Mouse (Mus musculus) lung, embryonic 15.5 days (tissue): Measurements from ENCODE around the gene Nudt22. TPM values are rescaled to one million over a fixed set of nuclear protein-coding genes. Genes with fewer than 3 reads are reported as not detected.

Source experiments
- ATAC-seq: fragments of 200-750 bp; cut with Nextera tagmentation; 2 replicates; pipeline ENCODE4 v1.8.0; 2017; ENCODE audit warnings: moderate number of reproducible peaks, borderline replicate concordance; ENCODE audit not compliant: low FRiP score, low TSS enrichment; ENCODE audit errors: extremely low read depth
- H3K27ac ChIP-seq: fragments of 300-500 bp; sonication (generic); 2 replicates; pipeline ENCODE4 v1.5.1; 2015; ENCODE audit warnings: moderate library complexity, mild to moderate bottlenecking, inconsistent platforms
- H3K27me3 ChIP-seq: fragments of 300-500 bp; sonication (generic); 2 replicates; pipeline ENCODE4 v1.6.1; 2015; ENCODE audit warnings: inconsistent platforms
- H3K36me3 ChIP-seq: fragments of 300-500 bp; sonication (generic); 2 replicates; pipeline ENCODE4 v1.6.1; 2015; ENCODE audit warnings: inconsistent platforms
- H3K4me1 ChIP-seq: fragments of 300-500 bp; sonication (generic); 2 replicates; pipeline ENCODE4 v1.6.1; 2015; ENCODE audit warnings: inconsistent platforms
- H3K4me2 ChIP-seq: fragments of 300-500 bp; sonication (generic); 2 replicates; pipeline ENCODE4 v1.6.1; 2015; ENCODE audit warnings: inconsistent platforms, mild to moderate bottlenecking, moderate library complexity
- H3K4me3 ChIP-seq: fragments of 300-500 bp; sonication (generic); 2 replicates; pipeline ENCODE4 v1.5.1; 2015; ENCODE audit warnings: mild to moderate bottlenecking, inconsistent platforms
- H3K9ac ChIP-seq: fragments of 300-500 bp; sonication (generic); 2 replicates; pipeline ENCODE4 v1.6.1; 2015; ENCODE audit warnings: inconsistent platforms
- H3K9me3 ChIP-seq: fragments of 300-500 bp; sonication (generic); 2 replicates; pipeline ENCODE4 v1.6.1; 2016; ENCODE audit warnings: inconsistent platforms
- WGBS: fragments of 180-500 bp; shearing (Covaris S2); methylation state at CpG from one replicate; pipeline ENCODE4 v1.1.7; 2015; 5-methylcytosine and 5-hydroxymethylcytosine counted together
- polyA plus RNA-seq: library from polyadenylated mRNA; unstranded; fragments of >200 nt; fragmentation: Nextera tagmentation; extraction: Ambion mirVana; gene quantifications from 2 replicates; pipeline ENCODE4 v1.2.1, GENCODE M21; 2015

The Nudt22 gene
- polyA plus RNA-seq, 1 experiment from 2014 or later, result 23.6 TPM

DNA sequence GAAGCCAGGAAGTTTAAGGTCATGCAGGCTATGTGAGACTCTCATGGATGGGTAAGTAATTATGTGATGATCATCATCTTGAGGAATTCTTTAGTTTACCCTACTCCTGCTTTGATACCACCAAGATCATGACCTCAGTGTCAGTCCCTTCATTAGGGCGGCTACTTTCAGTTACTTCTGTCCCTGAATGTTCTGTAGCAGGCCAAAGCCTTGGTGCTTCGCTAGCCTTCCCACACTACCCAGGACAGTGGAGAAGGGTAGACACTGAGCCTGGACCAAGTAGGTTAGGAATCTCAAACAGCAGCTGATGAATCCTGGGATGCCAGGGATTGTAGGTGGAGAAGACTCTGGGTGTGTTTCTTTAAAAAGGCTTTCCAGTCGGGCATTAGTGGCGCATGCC lies 14.5 kb downstream of the Nudt22 start:
- peak overlapping the region; percentile 87 for H3K9ac ChIP-seq
- no peaks in the 10 kb centered on the region for H3K27me3 ChIP-seq
- ATAC-seq, result no peak
- H3K27ac ChIP-seq, result no peak overlapping the region
- no peaks in the 10 kb centered on the region for H3K9me3 ChIP-seq
- 86% methylated on average over 4 of the region's 4 CpGs for WGBS
- peaks cover 46% of the 10 kb centered on the region for H3K36me3 ChIP-seq
- H3K4me1 ChIP-seq, result peaks cover 41% of the 10 kb centered on the region
- peak overlapping the region; percentile 78; the same call in 1 of the 2 replicates for H3K4me2 ChIP-seq
- H3K4me3 ChIP-seq, result peak overlapping the region; percentile 82; the same call in 1 of the 2 replicates

DNA sequence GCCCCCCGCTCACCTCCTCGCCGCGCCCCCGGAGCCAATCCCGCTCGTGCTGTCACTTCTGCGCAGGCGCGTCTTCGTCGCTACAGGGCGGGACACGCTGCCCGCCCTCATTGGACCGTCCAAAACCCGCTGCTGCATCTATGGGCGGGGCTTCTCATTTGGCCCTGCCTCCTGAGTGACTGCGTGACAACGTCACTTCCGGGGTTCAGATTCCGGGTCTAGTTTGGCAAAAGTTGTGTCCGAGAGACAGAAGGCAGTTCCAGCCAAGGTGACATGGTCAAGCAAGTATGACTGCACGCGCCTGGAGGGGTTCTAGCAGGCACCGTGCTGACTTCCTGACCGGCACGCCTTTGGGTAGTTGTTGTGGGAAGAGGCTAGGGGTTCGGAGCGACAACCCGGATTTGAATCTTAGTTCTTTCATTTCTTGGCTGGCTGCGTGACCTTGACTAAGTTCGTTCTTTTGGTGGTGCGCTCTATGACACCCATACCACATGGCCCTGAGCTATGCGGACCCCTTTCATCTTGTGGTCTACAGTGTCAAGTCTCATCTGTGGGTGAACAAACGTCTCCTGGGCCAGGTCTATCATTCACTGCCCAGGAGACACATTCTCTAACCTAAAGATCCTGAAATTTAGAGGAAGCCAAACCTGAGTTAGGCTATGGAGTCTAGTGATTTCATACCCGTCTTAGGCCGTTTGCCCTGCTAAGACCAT lies 15.4 kb downstream of the Nudt22 start, which contains the start of gene Fkbp2:
TSS of gene Fkbp2 (minus strand) at position 121 of the 713 bp plus-strand sequence.
- peak; percentile 91 for ATAC-seq
- no peaks in the 10 kb centered on the region for H3K9me3 ChIP-seq
- 1% methylated on average over 38 of the region's 38 CpGs for WGBS
- H3K36me3 ChIP-seq, result peaks cover 46% of the 10 kb centered on the region
- peak within 1 kb of the TSS; percentile 87 for H3K9ac ChIP-seq
- H3K4me1 ChIP-seq, result peaks cover 41% of the 10 kb centered on the region
- H3K27me3 ChIP-seq, result no peaks in the 10 kb centered on the region
- peak within 1 kb of the TSS; percentile 82 for H3K4me3 ChIP-seq
- H3K27ac ChIP-seq, result peak within 1 kb of the TSS; percentile 95
- peak within 1 kb of the TSS; percentile 78 for H3K4me2 ChIP-seq

DNA sequence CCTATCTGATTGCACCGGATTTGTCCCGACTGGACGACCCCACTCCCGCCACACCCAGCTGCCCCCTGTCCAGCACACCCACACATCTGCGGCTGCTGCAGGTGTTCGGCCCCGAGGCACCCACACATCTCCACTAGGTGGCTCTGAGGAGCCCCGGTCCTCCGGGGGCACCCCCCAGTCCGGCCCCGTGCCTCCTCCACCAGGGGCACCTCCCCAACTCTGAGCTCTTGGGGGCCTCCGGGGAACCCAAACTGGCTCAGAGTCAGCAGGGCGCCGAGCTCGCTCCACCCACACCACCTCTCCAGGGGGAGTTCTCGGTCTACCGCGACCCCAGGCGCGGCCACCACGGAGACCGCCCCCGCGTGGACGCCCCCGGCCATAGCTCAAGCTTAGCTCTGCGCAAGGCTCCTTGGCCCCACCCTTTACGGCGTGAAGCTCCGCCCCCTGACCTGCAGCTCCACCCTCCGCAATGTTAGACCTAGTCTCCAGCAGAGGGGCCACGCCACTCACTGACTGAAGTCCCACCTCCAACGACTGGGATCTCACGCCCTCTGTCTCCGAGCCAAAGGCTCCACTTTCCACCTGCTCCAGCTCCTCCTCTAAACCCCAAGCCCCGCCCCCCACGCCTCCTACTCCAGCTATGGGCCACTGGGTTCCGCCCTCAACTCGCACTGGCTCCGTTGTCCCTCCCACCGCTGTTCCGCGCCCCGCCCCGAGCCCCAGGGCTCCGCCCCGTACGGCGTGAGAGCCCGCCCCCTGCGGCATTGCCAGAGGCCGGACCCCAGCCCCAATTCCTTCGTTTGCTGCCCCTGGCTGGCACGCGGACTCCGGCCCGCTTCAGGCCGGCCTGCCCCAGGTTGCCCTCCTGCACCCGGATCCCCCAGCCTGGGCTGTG lies 16.2 kb downstream of the Nudt22 start:
- peaks cover 39% of the 10 kb centered on the region for H3K36me3 ChIP-seq
- H3K4me1 ChIP-seq, result peaks cover 41% of the 10 kb centered on the region
- peak; percentile 92 for ATAC-seq
- under 1% methylated on average over 59 of the region's 59 CpGs for WGBS
- H3K27me3 ChIP-seq, result no peaks in the 10 kb centered on the region
- H3K9ac ChIP-seq, result peak overlapping the region; percentile 87
- no peaks in the 10 kb centered on the region for H3K9me3 ChIP-seq
- peak overlapping the region; percentile 78 for H3K4me2 ChIP-seq
- peak overlapping the region; percentile 95 for H3K27ac ChIP-seq
- peak overlapping the region; percentile 82 for H3K4me3 ChIP-seq

DNA sequence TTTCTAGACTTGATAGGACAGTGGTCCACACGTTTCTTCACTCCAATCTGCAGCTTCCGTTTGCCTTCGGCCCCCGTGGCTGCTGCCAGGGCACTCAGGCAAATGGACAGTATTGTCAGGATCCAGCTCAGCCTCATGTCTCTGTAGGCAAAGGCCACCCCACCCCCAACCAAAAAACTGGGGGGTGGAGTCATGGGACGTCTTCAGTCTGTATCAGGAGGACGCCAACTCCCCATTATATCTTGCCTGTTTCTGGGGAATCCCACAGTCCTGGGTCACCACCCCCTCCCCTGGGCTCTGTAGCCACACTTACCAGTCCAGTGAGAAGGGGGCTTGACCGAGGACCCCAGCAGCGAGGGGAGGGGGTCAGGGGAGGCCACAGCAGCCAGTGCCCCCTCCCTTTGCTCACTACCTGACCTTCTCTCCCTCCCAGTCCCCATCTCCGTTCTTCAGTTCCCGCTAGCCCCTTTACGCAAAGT lies 16.9 kb downstream of the Nudt22 start:
- Histone ChIP-seq H3K27ac (peak overlapping the region; percentile 95), H3K9ac (peak overlapping the region; percentile 56), H3K4me1 (peaks cover 42% of the 10 kb centered on the region), H3K27me3 (no peaks in the 10 kb centered on the region), H3K9me3 (no peaks in the 10 kb centered on the region), H3K36me3 (peaks cover 37% of the 10 kb centered on the region), H3K4me2 (peak overlapping the region; percentile 78), H3K4me3 (peak overlapping the region; percentile 82)
- no peak for ATAC-seq
- 5% methylated on average over 11 of the region's 11 CpGs for WGBS

DNA sequence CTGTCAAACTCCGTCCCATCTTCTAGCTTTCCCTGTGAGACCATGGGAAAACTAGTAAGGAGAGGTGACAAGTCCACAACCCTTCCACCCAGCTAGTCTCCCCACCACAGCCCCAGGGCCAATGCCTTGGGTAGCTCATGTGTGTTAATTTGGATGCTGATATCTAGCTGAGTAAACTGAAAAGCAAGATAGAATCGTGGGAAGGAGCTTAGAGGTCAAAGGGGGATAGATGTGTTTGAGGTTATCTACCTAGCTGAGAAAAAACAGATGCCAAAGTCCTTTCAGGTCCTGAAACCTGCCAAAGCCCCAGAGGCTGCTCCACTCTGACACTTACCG lies 17.3 kb downstream of the Nudt22 start:
- WGBS, result 36% methylated on average over 3 of the region's 3 CpGs
- Histone ChIP-seq H3K9me3 (no peaks in the 10 kb centered on the region), H3K9ac (peak overlapping the region; percentile 56), H3K27ac (peak overlapping the region; percentile 95; the same call in 1 of the 2 replicates), H3K4me3 (peak overlapping the region; percentile 82), H3K36me3 (peaks cover 33% of the 10 kb centered on the region), H3K4me1 (peaks cover 46% of the 10 kb centered on the region), H3K4me2 (peak overlapping the region; percentile 78), H3K27me3 (no peaks in the 10 kb centered on the region)
- ATAC-seq, result no peak

DNA sequence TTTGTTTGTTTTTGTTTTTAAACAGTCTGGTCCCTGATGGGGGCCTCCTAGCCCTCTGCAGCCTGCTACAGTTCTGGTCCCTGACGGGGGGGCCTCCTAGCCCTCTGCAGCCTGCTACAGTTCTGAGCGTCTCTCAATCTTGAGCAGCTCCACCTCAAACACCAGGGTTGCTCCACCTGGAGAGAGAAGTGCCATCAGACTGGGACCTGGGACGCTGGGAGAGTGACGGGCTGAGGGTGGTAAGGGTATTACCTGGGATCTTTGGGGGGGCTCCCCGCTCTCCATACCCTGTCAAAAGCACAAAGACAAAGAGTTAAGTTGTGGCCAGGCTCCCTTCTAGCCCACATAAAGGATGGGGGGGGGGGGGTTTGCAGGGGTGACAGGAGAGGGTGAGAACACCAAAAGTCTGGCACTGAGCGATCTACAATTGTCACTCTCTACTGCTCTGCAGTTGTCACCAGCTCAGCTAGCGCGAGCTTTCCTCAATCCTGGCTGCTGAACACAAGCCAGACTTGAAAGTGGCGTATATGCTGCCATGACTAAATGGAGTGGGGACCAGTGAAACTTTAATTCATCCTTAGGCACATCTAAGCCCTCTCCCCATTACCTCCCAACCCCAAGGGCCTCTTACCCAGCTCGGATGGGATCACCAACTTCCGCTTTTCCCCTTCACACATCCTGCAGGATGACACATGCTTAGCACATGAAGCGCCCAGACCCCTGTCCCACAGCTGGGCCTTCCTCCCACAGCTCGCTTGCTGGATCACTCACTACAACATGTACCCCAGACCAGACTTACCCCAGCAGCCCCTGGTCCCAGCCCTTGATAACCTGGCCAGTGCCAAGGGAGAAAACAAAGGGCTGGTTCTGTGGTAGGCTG lies 17.9 kb downstream of the Nudt22 start:
- Histone ChIP-seq H3K36me3 (peaks cover 28% of the 10 kb centered on the region), H3K9ac (peak overlapping the region; percentile 56; the same call in 1 of the 2 replicates), H3K27me3 (no peaks in the 10 kb centered on the region), H3K4me3 (peak overlapping the region; percentile 82), H3K4me1 (peaks cover 47% of the 10 kb centered on the region), H3K9me3 (no peaks in the 10 kb centered on the region), H3K4me2 (peak overlapping the region; percentile 78), H3K27ac (peak overlapping the region; percentile 95; the same call in 1 of the 2 replicates)
- 73% methylated on average over 13 of the region's 13 CpGs for WGBS
- ATAC-seq, result no peak

DNA sequence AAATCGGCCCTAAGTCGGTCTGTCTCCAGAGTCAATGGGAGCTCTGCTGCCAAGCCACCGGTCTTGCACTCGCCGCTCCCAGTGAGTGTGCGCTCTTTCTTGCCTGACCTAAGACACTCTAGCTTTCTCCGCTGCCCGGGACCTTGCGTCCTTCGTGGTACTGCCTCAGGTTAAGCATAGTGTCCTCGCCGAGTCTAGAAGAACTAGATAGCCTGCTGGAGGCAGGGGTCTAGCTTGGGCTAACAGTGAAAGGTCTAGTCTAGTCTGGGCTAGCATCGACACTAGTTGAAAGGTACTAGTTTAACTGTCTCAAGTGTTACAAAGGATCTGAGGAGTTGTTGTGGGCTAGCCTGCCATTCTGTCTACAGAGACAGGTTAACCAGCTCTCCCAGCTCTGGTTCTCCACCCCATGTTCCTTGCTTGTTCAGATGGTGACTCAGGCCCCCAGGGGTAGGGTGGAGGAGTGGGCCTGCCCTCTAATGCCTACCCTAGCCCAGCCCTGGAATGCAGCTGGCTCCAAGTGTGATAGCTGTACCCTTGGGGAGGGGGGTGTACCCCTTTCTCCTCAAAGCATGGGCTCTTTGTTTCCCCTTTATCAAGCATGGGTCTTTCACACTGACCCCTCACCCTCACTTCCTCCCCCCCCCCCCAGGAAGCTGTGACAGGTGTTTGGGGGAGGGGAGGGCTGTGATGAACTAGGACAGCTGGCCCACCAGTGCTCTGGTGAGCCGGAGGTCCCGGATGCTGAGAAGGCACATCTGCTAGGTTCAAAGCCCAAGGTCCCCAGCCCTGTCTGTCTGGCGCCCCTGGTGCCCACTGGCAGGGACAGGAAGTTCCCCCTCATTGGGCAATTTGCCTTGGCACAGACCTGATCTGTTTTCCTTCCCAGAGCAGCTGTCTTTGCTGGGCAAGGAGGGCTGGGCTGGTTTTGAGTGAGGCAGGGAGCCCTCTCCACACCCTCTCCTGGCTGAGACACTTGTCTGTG lies 20.1 kb downstream of the Nudt22 start, which contains the start of gene Plcb3:
TSS of gene Plcb3 (minus strand) at position 934 of the 985 bp plus-strand sequence.
- under 1% methylated on average over 16 of the region's 16 CpGs for WGBS
- H3K27me3 ChIP-seq, result no peaks in the 10 kb centered on the region
- H3K4me1 ChIP-seq, result peaks cover 39% of the 10 kb centered on the region
- H3K4me3 ChIP-seq, result peak within 1 kb of the TSS; percentile 66
- H3K9me3 ChIP-seq, result no peaks in the 10 kb centered on the region
- no peak for ATAC-seq
- H3K9ac ChIP-seq, result peak within 1 kb of the TSS; percentile 63
- peak within 1 kb of the TSS; percentile 84 for H3K27ac ChIP-seq
- peaks cover 19% of the 10 kb centered on the region; the same call in 1 of the 2 replicates for H3K36me3 ChIP-seq
- H3K4me2 ChIP-seq, result peak within 1 kb of the TSS; percentile 86

DNA sequence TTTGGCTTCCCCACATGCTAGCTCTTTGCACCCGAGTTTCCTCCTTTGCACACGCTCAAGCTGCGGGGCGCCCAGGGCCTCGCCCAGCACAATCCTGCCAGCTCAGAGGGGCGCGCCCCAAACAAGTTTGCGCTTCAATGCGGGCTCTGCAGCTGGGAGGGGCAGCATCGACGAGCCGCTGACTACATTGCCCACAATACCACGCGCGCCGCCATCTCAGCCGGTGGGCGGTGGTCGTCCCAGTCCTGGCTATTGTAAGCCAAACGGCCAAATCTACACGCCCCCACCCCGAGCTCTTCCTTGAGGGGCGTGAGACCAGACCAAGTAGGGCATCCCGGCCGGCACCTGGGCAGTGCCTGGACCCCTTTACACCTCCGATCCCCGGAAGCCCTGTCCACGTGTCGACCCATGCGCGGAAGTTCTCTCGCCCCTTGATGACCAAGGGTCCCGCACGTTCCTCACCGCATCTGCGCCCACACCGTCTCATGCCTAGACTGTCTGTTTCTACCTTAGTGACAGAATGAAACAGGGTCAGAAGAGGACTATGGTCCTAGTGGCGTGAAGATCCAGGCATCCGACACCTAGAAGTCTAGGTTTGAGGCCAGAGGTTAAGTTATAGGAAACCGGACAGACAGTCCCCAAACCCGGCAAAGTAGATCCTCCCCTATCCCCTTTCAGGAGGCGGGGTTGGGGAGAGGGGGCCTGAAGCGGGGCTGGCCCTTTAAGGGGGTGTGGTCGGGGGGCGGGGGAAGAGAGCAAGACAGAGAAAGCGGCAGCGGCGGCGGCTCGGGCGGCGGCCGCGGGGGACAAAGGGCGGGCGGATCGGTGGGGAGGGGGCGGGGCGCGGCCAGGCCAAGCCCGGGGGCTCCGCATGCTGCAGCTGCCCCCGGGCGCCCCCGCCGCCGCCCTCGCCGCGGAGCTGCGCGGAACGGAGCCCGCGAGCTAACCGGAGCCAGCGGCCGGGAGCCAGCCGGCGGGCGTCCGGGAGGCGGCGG lies 21.4 kb downstream of the Nudt22 start, which contains the start of gene Ppp1r14b:
TSS of gene Ppp1r14b (plus strand) at position 758 of the 995 bp plus-strand sequence.
- Histone ChIP-seq H3K27ac (peak within 1 kb of the TSS; percentile 84), H3K27me3 (no peaks in the 10 kb centered on the region), H3K4me2 (peak within 1 kb of the TSS; percentile 86), H3K9ac (peak within 1 kb of the TSS; percentile 63), H3K36me3 (peaks cover 19% of the 10 kb centered on the region; the same call in 1 of the 2 replicates), H3K9me3 (no peaks in the 10 kb centered on the region), H3K4me1 (peaks cover 48% of the 10 kb centered on the region), H3K4me3 (peak within 1 kb of the TSS; percentile 66)
- 1% methylated on average over 68 of the region's 84 CpGs for WGBS
- ATAC-seq, result peak; percentile 47

DNA sequence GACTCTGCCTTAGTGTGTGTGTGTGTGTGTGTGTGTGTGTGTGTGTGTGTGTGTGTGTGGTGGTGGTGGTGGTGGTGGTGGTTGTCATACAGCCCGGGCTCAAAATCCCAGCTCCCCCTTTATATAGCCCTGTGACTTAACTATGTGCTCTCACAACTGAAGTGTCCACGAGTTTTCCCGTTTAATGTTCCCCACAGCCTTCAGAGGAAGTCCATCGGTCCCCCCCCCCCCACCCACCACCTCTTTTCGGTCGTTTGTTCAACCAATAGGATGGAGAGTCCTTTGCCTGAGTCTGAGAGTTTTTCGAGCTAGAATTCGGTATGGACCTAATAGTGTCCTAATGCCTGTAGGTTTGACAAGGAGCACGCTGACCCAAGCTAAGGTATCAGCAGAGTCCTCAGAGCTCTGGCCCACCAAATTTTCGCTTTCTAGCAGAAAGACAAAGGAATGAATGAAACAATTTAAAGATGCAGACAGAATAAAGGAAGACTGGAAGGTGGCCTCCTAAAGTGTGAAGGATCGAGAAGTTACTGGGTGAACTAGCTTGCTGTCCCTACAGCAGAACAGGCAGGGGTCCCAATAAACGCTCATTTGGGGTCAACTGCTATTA lies 22.2 kb downstream of the Nudt22 start:
- WGBS, result 28% methylated on average over 12 of the region's 12 CpGs
- peak overlapping the region; percentile 7; the same call in 1 of the 2 replicates for H3K9ac ChIP-seq
- H3K27me3 ChIP-seq, result no peaks in the 10 kb centered on the region
- H3K9me3 ChIP-seq, result no peaks in the 10 kb centered on the region
- peak overlapping the region; percentile 86 for H3K4me2 ChIP-seq
- H3K4me1 ChIP-seq, result peaks cover 46% of the 10 kb centered on the region
- H3K27ac ChIP-seq, result peak overlapping the region; percentile 84; the same call in 1 of the 2 replicates
- no peak for ATAC-seq
- peaks cover 19% of the 10 kb centered on the region; the same call in 1 of the 2 replicates for H3K36me3 ChIP-seq
- peak overlapping the region; percentile 66 for H3K4me3 ChIP-seq
